Mouse (Mus musculus) spleen, adult 18-20 months (tissue): ENCODE measurements around the gene Sult1a1.
"Not testable (repeated sequence)": the region's sequence is repeated elsewhere in the genome, so short reads cannot be mapped to it uniquely, and the experiment has no call there.

Experiments
- DNase-seq, 2 experiments: peaks; one replicate each; pipeline ENCODE4 v3.0.0; 2022; ENCODE audit warnings: mixed read lengths in 2 of 2

Gene Sult1a1

DNA sequence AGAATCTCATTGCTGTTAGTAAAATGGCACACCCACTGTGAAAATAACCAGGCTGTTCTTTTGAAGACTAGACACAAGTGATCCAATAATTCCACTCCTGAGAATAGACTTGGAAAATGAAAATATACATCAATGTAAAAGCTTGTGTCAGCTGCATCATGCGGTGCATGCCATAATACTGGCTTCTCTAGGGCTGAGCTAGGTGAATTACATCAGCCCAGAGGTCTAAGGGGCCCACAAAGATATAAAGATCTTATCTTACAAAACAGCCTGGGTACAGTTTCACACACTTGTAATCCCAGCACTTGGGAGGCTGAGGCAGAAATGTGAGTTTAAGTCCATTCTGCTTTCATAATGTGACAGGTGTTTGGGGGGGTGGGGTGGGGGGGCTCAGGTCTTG lies 18.7 kb downstream of the Sult1a1 start:
- no peak for DNase-seq

DNA sequence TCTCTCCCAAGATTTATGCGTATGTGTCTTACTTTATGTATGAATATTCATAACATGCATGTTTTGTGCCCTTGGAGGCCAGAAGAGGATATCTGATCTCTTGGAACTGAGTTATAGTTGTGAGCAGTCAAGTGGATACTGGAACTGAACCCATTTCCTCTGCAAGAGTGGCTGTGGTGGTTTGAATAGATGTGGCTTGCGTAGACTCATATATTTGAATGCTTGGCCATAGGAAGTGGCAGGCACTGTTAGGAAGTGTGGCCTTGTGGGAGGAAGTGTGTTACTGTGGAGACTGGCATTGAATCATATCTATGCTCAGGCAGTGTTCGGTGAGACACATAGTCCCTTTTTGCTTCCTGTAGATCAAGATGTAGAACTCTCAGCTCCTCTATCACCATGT lies 20.5 kb downstream of the Sult1a1 start:
- DNase-seq = no peak

DNA sequence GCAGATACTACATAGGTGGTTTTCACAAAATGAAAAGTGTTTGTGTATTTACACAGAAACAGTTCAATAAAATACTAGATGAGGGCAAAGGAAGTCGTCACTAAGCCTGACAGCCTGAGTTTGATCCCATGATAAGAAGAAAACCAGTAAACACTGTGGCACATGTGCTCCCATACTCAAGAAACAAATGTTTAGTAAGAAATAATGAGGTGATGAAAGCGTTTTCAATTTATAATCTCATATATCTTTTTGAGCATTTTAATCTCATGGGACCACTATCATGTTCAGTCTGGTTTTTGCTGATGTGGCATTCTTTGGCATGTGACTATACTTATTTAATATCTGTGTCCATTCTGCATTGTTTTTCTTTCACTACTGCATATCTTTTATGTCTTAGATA lies 22.2 kb downstream of the Sult1a1 start:
- no peak for DNase-seq

DNA sequence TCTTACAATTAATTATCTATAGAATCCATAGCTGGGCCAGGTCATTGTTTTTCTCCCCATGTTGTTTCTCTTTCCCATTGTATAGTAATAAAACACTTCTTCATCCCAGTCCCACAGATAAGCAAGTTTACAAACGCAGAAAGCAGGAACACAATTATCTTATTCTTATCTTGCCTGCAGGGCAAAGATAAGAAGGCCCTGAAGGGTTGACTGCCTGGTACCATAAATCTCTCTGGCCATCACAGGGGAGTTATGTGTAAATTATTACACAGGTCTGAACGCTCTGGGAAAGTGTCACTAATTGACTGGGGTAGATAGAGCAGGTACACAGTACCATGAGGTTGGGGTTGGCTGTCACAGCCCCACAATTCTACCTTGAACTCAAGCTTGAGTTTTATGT lies 25.4 kb downstream of the Sult1a1 start:
- no peak for DNase-seq

DNA sequence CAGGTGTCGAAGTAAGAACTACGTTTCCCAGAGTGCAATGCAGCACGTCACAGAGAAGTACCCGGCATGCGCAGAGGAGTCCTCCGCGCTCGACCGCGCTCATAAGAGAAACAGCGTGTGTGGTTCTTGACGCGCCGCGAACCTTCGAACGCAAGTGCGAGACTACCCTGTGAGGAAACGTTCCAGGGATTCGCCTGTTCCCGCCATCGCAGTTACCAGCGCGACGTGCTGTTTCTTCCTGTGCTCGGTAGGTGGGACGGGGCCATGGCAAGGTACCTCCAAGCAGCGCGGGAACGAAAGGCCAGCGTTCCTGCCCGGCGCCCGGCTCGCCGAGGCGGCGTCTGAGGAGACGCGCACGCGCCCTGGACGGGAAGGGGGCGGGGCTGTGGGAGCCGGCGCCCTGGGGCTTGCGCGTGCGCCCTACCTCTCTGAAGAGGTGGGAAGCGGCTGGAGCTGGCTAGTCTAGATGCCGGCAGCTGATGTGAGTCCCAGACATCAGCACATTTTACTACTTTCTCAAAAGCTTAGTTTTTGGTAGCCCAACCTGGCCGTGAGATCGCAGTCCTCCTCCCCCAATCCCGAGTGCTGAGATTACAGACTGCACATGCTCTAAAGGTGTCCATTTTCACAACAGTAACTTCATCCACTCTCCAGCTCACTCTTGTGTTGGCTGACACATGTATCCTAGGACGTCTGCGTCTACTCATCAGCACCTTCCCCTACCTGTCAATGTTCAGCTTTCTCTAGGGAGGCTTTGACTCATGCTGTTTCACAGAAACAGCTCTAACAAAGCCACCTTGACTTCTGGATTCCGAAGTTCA lies 26.8 kb downstream of the Sult1a1 start, which contains the start of gene Sgf29:
Gene Sgf29 (plus strand): TSS at position 79 of the 821 bp plus-strand sequence.
- peak; percentile 88 to 95 for DNase-seq

DNA sequence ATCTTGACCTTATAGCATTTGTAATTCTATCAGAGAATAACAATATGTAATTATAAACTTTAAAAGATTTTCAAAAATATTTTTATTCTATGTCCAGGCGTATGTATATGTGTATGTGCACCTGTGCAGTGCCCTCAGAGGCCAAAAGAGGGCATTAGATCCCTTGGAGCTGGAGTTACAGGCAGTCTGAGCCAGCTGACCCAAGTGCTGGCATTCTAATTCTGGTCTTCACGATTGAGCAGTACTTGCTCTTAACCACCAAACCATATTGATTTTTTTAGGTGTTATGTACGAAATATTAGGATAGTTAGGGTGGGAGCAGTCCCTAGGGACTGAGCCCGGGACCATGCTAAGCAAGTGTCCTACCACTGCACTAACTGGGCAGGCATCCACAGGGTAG lies 27.7 kb downstream of the Sult1a1 start:
- no peak for DNase-seq

DNA sequence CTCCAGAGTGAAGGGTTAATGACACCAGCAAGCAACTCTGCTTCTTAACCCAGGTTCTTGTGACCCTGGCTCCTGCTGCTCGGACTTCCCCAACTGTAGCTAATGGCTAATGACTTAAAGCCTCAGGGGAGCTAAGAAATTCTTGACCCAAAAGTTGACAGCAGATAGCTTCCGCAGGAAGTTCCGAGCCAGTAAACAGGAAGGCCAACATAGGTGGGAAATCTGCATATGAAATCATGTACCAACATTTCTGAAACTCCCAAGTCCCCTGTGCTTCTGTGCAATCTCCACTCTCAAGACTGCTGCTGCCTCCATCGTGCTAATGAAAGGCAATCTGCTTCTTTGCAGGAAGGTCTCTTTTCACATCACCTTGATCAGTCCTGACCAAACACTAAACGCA lies 30.5 kb downstream of the Sult1a1 start:
- no peak for DNase-seq

DNA sequence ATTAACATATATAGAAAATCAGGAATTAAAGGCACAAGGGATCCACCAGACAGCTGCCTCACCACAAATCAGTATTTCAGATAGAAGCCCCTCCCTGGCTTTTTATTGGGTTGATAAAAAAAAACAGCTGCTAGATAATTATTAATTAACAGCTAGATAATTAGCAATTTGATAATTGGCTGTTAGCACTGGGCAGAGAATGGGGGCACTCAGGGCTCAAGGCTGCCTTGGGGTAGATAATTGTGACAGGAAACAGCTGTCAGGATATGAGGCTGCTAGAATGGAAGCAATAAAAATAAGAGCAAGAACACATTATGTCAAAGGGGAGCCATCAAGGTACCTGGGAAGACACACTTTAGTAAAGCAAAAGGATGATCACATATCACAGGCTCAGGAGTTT lies 31.3 kb downstream of the Sult1a1 start:
- DNase-seq = no peak

DNA sequence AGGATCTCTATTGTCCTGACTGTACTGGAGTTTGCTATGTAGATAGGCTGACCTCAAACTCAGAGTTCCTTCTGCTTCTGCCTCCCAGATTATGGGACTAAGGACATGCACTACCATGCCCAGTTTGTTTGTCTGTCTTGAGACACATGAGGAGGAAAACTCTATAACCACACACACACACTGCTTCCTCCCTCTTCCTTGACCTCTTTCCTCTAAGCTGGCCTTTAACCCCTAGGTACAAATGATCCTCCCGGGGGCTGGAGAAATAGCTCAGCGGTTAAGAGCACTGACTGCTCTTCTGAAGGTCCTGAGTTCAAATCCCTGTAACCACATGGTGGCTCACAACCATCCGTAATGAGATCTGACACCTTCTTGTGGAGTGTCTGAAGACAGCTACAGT lies 31.9 kb downstream of the Sult1a1 start:
- no peak for DNase-seq

DNA sequence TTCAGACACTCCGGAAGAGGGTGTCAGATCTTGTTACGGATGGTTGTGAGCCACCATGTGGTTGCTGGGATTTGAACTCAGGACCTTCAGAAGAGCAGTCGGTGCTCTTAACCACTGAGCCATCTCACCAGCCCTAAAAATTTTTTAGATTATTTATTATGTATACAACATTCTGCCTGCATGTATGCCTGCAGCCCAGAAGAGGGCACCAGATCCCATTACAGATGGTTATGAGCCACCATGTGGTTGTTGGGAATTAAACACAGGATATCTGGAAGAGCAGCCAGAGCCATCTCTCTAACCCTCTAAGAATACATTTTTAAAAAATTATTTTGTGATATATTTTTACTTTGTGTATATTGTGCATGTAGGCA lies 33.0 kb downstream of the Sult1a1 start:
- DNase-seq = not testable (repeated sequence)

DNA sequence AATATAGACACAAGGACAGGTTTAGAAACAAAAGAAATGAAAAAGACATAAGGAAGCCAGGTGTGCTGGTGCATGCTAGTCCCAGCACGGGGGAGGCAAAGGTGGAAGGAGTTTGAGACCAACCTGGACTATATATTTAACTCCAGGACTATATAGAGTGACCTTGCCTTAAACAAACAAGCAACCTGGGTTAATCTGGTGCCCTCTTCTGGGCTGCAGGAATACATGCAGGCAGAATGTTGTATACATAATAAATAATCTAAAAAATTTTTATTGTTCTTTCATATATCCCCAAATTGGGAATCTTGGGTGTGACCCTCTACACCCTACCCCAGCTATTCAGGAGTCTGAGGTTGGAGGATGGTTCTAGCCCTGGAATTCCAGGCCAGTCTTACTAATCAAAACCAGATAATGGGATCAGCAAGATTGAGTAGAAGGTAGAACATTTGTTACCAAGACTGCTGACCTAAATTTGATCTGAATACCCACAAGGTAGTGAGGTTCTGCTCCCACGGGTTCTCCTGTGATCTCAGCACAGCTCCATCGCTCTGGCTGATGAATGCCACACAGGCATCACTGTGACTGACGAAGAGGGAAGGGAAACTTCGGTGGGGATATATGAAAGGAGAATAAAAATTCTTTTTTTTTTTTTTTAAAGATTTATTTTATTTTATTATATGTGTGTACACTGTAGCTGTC lies 33.5 kb downstream of the Sult1a1 start:
- DNase-seq = no peak

DNA sequence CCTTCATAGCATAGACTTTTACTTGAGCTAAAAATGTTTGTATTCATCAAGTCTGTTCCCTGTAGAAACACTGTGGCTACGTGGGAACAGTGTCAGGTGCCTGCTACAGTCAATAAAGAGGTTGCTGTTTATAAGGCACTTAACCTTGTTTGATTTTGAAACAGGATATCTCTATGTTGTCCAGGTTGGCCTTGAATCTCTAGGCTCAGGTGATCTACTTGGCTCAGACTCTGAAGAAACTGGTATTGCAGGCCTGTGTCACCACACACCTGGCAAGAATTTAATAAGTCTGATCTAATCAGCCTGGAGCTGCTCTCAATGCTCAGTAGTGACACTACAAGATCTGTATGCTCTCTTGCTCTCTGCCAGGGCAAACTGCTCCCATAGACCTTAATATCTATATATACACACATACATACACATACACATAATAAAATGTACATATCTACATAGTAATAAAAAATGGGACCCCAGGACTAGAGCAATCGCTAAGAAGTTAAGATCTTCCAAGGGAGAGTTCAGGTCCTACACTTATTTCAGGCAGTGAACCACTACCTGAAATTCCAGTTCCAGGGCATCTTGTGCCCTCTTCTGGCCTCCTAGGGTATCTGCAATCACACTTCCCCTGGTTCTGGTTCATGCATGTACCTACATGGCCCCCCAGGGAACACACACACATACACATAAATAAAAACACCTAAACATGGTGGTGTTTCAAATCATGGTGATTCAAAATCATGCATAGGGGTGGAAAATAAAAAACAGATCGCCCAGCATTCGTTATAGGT lies 39.3 kb downstream of the Sult1a1 start:
- peak in 1 of 2 experiments; percentile 30 for DNase-seq

DNA sequence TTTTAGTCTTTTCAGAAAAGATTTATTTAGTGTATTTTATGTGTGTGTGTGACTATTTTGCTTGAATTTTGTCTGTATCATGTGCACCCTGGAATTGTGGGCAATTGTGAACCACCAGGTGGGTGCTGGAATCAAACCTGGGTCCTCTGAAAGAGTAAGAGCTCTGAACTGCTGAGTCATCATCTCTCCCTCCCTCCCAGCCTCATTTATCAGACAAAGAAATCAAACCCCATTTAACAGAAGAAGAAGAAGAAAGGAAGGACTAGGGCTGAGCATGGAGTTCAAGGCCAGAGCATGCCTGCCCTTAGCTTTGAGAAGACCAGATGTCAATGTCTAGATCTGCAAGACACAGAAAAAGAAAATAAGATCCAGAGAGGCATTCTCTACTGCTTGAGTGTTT lies 40.9 kb downstream of the Sult1a1 start:
- no peak for DNase-seq

DNA sequence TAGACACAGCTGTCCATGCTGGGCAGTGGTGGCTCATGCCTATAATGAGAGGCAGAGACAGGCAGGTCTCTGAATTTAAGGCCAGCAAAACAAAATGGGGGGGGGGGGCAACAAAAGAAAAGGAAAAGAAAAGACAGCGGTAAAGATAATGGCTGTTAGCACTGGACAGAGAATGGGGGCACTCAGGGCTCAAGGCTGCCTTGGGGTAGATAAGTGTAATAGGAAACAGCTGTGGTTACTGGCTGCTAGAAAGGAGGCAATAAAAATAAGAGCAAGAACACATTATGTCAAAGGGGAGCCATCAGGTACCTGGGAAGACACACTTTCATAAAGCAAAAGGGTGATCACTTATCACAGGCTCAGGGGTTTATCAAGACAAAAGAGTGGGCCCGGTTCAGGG lies 43.8 kb downstream of the Sult1a1 start:
- DNase-seq = no peak

DNA sequence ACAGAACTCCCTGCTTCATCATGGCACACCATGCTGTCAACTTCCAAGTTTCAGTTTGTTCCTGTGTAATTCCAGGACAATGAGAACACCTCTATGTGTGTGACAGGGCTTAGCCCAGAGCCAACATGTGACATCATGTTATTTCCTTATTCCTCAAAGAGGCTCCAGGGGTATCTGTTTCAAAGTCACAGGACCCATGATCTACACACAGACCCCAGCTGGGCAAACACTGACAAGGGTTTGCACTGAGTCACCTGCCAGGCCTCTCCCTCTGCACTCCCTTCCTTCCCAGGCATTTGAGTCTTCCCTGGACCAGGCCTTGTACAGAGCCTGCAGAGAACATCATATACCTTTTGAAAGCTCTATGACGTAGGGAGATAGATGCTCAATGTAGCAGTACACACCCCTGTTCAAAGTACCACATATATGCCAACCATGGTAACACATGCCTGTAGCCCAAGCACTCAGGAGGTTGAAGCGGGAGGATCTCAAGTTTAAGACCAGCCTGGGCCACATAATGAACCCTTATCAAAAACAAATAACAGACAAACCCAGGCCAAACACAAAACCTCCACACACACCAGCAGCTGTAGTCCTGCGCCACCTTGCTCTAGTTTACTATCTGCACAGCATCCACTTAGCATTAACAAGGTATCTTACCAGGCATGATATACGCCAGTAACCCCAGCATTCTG lies 45.3 kb downstream of the Sult1a1 start, which contains the start of gene Nupr1:
Gene Nupr1 (minus strand): TSS at position 38 of the 695 bp plus-strand sequence.
- no peak for DNase-seq

DNA sequence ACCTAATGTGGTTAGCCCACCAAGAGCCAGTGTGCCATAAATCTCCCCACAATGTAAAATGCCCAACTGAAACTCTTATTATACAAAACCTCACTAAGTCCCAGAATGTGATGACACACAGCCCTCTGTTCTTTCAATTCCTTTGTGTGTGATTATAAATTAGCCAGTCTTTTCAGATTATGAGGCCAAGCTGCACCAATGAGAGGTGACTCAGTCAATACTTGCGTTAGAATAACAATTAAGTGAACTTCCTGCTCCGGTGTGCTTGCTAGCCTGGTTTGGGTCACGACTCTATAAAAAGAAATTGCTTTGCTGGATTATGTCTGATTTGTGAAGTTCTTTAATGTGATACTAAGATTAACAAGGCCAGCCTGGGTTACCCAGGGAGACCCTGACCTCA lies 46.3 kb downstream of the Sult1a1 start:
- no peak for DNase-seq

DNA sequence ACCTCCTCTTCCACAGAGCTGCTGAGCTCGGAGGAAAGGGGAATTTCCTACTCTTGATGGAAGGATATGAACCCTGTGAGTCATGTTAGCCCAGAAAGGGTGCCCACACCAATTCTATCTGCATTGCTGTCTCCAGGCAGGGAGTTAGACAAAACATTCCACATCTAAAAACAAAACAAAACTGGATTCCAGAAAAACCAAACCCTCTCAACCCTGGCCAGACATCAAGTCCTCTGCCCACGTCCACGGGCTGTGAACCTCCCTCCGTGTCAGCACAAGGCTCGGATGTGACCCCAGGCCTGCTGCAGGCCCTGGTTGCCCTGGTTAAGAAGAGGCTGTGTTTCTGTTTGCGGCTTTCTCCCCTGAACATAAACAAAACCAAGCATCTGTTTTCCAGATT lies 48.1 kb downstream of the Sult1a1 start:
- no peak for DNase-seq

DNA sequence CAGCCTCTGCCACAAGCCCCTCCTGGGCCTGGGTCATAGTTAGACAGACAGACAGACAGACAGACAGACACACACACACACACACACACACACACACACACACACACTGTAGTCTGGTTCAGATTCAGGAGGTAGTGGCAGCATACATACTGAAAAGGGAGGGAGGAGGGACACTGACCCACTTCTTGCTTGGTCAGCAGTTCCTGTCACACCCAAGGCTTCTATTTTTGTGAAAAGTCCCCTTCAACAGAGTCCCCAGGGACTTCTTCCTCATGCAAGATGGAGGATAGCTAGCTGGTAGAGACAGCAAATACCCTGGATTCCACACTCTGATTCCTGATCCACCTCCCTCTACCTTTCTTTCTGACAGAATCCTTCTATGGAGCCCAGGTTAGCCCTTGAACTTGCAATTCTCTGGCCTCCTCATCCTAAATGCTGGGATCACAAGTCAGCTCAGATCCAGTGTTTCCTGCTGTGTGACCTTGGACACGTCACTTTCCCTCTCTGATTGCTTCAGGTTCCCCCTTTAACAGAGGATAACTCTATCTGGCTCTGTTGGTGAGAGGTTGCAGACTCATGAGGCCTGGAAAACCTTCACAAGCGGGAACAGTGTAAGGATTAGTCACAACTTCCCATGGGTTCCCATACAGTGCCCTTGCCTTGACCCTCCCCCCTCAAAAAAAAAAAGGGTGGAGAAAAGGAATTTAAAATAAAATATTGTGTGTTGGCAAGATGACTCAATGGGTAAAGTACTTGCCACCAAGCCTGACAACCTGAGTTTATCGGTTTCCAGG lies 50.2 kb downstream of the Sult1a1 start:
- no peak for DNase-seq

DNA sequence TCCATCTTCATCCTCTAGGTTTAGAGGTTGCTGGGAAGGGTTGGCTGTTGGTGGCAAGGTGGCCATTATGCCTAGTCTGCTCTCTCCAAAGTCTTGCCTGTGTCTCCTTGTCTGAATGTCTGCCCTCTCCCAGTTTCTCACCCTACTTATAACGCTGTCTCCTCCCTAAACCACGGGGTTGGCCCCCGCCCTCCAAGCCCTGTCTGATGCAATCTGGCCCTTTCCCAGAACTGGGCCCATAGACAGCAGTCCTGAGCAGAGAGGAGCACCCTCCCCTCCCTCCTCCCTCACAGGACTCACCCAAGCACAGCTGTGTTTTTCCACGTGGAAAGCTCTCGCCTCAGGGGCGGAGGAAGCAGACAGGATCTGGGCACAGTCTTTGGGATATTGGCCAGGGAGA lies 50.9 kb downstream of the Sult1a1 start:
- peak in 1 of 2 experiments; percentile 16 for DNase-seq

DNA sequence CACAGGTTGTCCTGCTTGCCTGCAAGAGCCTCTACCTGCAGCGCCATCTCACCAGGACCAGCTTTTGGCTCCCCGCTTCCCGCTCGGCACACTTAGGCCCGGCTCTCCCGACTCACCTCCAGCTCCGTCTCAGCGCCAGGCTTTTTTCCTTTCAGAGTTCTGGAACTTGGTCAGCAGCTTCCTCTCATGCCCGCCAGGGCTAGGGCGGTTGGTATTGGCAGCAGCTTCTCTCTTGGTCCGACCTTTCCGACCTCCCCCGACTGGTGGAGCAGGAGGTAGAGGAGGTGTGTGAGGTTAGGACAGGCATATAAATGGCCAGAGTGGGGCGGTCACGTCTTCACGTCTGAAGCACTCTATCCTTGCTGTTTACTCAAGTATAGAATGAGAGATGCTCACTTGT lies 51.5 kb downstream of the Sult1a1 start:
- no peak for DNase-seq

DNA sequence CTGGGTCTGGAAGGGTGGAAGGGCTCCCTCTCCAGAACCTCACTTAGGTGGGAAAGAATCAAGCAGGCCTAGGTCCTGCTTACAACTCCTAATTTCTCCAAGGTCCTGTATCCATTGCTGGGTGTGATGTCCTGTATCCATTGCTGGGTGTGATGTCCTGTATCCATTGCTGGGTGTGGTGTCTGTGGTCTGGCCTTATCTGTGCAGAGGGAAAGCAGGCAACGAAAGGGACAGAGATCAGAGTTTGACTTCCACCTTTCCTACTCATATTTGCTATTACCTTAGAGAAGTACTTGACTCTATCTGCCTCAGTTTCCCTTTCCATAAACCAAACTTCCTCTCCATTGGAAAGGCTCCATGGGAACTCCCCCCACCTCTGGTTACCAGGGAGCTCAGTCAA lies 52.9 kb downstream of the Sult1a1 start:
- no peak for DNase-seq
